Comparison of ENCODE assay signal across 8 mouse cellular contexts in the genomic region with DNA sequence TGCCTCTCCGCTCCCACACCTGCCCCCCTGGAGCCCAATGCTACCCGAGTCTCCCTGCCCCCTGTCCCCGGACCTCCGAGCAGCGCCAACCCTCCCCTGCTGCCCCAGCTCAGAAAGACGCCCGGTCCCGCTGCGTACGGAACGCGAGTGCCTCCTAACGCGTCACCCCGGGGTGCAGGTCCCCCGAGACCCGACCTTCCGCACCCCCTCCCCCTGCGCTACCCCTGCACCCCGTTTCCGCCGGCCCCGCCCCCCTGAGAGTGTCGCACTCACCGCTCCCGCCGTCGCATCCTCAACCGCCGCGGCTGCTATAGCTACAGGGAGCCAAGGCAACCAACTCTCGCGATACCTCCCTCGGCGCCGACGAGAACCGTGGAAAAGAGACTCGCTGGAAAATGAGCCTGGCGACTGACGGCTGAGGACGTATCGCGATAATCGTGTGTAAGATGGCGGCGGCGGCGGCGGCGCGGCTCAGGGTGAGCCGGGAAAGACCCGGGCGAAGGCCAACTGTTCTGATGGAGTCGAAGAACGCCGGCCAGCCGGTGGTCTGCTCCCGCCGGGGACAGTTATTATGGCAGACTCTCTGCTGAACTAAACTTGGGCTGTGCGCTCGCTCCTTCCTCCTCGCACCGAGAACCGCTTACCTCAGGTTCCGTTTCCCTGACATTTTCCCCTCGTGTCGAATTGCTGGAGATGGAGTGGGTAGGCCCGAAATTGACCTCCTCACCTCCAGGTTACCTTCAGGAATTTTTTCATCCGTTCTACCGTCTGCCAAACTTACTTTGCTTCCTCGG. TPM values are rescaled to one million over a fixed set of nuclear protein-coding genes. Genes with fewer than 3 reads are reported as not detected.
DNase-seq lines count a peak whose midpoint lies in the region; ATAC-seq lines count a peak whose summit lies in the region.

A gene (minus strand): TSS at position 420 of the 794 bp plus-strand sequence.

- H3K9me3 ChIP-seq in heart, embryonic 14.5 days (ENCODE audit: control insufficient read depth, low read length), result no peaks in the 10 kb centered on the region
- no peaks in the 10 kb centered on the region for H3K9me3 ChIP-seq in liver, embryonic 13.5 days (replicated peaks)
- H3K9me3 ChIP-seq in stomach, embryonic 16.5 days (replicated peaks; ENCODE audit: control insufficient read depth, low read length), result no peaks in the 10 kb centered on the region

- peak within 1 kb of the TSS; percentile 87 for H3K4me3 ChIP-seq in brown adipose tissue, adult 24 weeks (ENCODE audit: insufficient read depth, low read depth, low read length)
- H3K4me3 ChIP-seq in heart, embryonic 14.5 days (ENCODE audit: control insufficient read depth in 1 of 2, insufficient read depth in 1 of 2, low read depth in 1 of 2, low read length in 2 of 2), result peak within 1 kb of the TSS; percentile 74 to 80
- H3K4me3 ChIP-seq in liver, embryonic 13.5 days (replicated peaks), result peak within 1 kb of the TSS; percentile 81
- H3K4me3 ChIP-seq in stomach, embryonic 16.5 days (replicated peaks; ENCODE audit: low read length), result peak within 1 kb of the TSS; percentile 84

- H3K4me1 ChIP-seq in brown adipose tissue, adult 24 weeks (ENCODE audit: control insufficient read depth, insufficient read depth, insufficient read length, low read length), result no peaks in the 10 kb centered on the region
- peaks cover 0 to 11% of the 10 kb centered on the region in 2 experiments; a peak in 2 of 4 replicates for H3K4me1 ChIP-seq in heart, embryonic 14.5 days (ENCODE audit: control insufficient read depth in 2 of 2, insufficient read depth in 2 of 2, low read length in 2 of 2)
- peaks cover 23% of the 10 kb centered on the region for H3K4me1 ChIP-seq in liver, embryonic 13.5 days (replicated peaks)
- H3K4me1 ChIP-seq in stomach, embryonic 16.5 days (ENCODE audit: control insufficient read depth, insufficient read depth, low read length), result 0 out of 2 replicates have a peak, but pooled peaks cover 6% of the 10 kb centered on the region

- peak; percentile 100 for DNase-seq in CD4-positive, CD25-positive, alpha-beta regulatory T cell, adult 2 months (ENCODE audit: low read depth, low spot score)
- peak; percentile 92 for DNase-seq in fibroblast of lung, adult 2 months (ENCODE audit: low read depth)
- peak; percentile 98 for DNase-seq in kidney, postnatal 14 days
- DNase-seq in liver, embryonic 13.5 days, result peak; percentile 96
- peak; percentile 98 for DNase-seq in neural tube, embryonic 10.5 days (ENCODE audit: extremely low spot score, low spot score)

- H3K9ac ChIP-seq in heart, embryonic 14.5 days (ENCODE audit: low read length), result peak within 1 kb of the TSS; percentile 97
- H3K9ac ChIP-seq in liver, embryonic 13.5 days, result peak within 1 kb of the TSS; percentile 87
- H3K9ac ChIP-seq in stomach, embryonic 16.5 days (ENCODE audit: low read length), result peak within 1 kb of the TSS; percentile 96

- peak within 1 kb of the TSS; percentile 73 for H3K4me2 ChIP-seq in heart, embryonic 14.5 days (ENCODE audit: low read length)
- H3K4me2 ChIP-seq in liver, embryonic 13.5 days, result peak within 1 kb of the TSS; percentile 90
- peak within 1 kb of the TSS; percentile 90 for H3K4me2 ChIP-seq in stomach, embryonic 16.5 days (ENCODE audit: low read depth, low read length)

- no peaks in the 10 kb centered on the region for H3K36me3 ChIP-seq in heart, embryonic 14.5 days (ENCODE audit: control insufficient read depth, insufficient read depth, low read length)
- no peaks in the 10 kb centered on the region for H3K36me3 ChIP-seq in liver, embryonic 13.5 days
- no peaks in the 10 kb centered on the region for H3K36me3 ChIP-seq in stomach, embryonic 16.5 days (ENCODE audit: control insufficient read depth, insufficient read depth, low read length)

- peak within 1 kb of the TSS; percentile 94 for H3K27ac ChIP-seq in brown adipose tissue, adult 24 weeks (replicated peaks; ENCODE audit: low read depth, low read length)
- peak within 1 kb of the TSS; percentile 90 to 95 for H3K27ac ChIP-seq in heart, embryonic 14.5 days (replicated peaks in 1 of 2; ENCODE audit: control insufficient read depth in 1 of 2, insufficient read depth in 1 of 2, low read depth in 2 of 2, low read length in 2 of 2)
- peak within 1 kb of the TSS; percentile 90 for H3K27ac ChIP-seq in liver, embryonic 13.5 days
- H3K27ac ChIP-seq in stomach, embryonic 16.5 days (ENCODE audit: low read length), result peak within 1 kb of the TSS; percentile 95

- H3K27me3 ChIP-seq in heart, embryonic 14.5 days (ENCODE audit: control insufficient read depth, insufficient read depth, low read length), result no peaks in the 10 kb centered on the region
- H3K27me3 ChIP-seq in liver, embryonic 13.5 days, result no peaks in the 10 kb centered on the region
- no peaks in the 10 kb centered on the region for H3K27me3 ChIP-seq in stomach, embryonic 16.5 days (ENCODE audit: control insufficient read depth, insufficient read depth, low read length)

- ATAC-seq in heart, embryonic 14.5 days (ENCODE audit: insufficient number of reproducible peaks, insufficient read depth, low FRiP score, low read depth), result peak; percentile 91
- peak; percentile 93 for ATAC-seq in liver, embryonic 13.5 days (ENCODE audit: low read depth)
- peak; percentile 94 for ATAC-seq in stomach, embryonic 16.5 days (ENCODE audit: insufficient read depth, low FRiP score)

- WGBS in heart, embryonic 14.5 days, result under 1% methylated on average over 73 of the region's 73 CpGs
- under 1% methylated on average over 72 of the region's 73 CpGs for WGBS in liver, embryonic 13.5 days (ENCODE audit: insufficient replicate concordance)
- under 1% methylated on average over 73 of the region's 73 CpGs for WGBS in stomach, embryonic 16.5 days

RNA-seq across cellular contexts. Expression of the gene that starts here (rescaled TPM):
- 1.5 and 2.0 TPM in 2 replicates for polyA plus RNA-seq in brown adipose tissue, adult 24 weeks (2012; ENCODE audit: insufficient read depth, insufficient read length, missing spikeins)
- 5.5 and 6.1 TPM in 2 replicates for polyA plus RNA-seq in heart, embryonic 14.5 days (2014; fragmentation: Nextera tagmentation; extraction: Ambion mirVana)
- polyA plus RNA-seq in liver, embryonic 13.5 days (2015; fragmentation: Nextera tagmentation; extraction: Ambion mirVana), result 1.0 and 1.2 TPM in 2 replicates
- polyA plus RNA-seq in stomach, embryonic 16.5 days (2015; fragmentation: Nextera tagmentation; extraction: Ambion mirVana), result 6.4 and 7.4 TPM in 2 replicates

Comparison
In these comparisons a context has a peak if more than half of its experiments do, and no peak if none do; other contexts are left out.
1. Peak in every context shown above with its lines: DNase-seq, ATAC-seq, H3K4me3 ChIP-seq and H3K27ac ChIP-seq.